In genomic region chr9:91351361-91351760, GRCm38 (mm10) we compare ENCODE assay signal across 14 mouse cellular contexts. TPM values are rescaled to one million over a fixed set of nuclear protein-coding genes. Genes with fewer than 3 reads are reported as not detected.
DNase-seq lines count a peak whose midpoint lies in the region; ATAC-seq and TF ChIP-seq lines count a peak whose summit lies in the region.
"Had no signal": no experiment of that assay in that cellular context is flagged by ENCODE, and none has a peak within 500 bp of the region (broad histone marks: within the 10 kb centered on the region; RNA-seq: fewer than 3 reads in every experiment).

No protein-coding gene starts in this region.

- no peak overlapping the region for H3K27ac ChIP-seq in intestine, embryonic 14.5 days (ENCODE audit: low read depth)
- no peak overlapping the region for H3K27ac ChIP-seq in intestine, postnatal 0 days (ENCODE audit: low read depth, low read length)
- peak overlapping the region; percentile 84 for H3K27ac ChIP-seq in forebrain, embryonic 12.5 days
- H3K27ac ChIP-seq in hindbrain, embryonic 16.5 days (ENCODE audit: low read depth, low read length), result peak overlapping the region; percentile 69
- H3K27ac ChIP-seq in neural tube, embryonic 14.5 days (ENCODE audit: low read depth, low read length), result peak overlapping the region; percentile 1; the same call in 1 of the 2 replicates
- H3K27ac ChIP-seq: heart, embryonic 13.5 days; stomach, postnatal 0 days had no signal

- no peaks in the 10 kb centered on the region for H3K4me1 ChIP-seq in intestine, embryonic 14.5 days (replicated peaks; ENCODE audit: control insufficient read depth, insufficient read depth, low read length)
- no peaks in the 10 kb centered on the region; the same call in 1 of the 2 replicates for H3K4me1 ChIP-seq in intestine, postnatal 0 days (replicated peaks; ENCODE audit: control insufficient read depth, insufficient read depth, low read length)
- H3K4me1 ChIP-seq in forebrain, embryonic 12.5 days, result peaks cover 28% of the 10 kb centered on the region
- H3K4me1 ChIP-seq in hindbrain, embryonic 16.5 days (ENCODE audit: control insufficient read depth, insufficient read depth, low read depth, low read length), result peaks cover 3% of the 10 kb centered on the region; the same call in 1 of the 2 replicates
- peaks cover 9% of the 10 kb centered on the region; the same call in 1 of the 2 replicates for H3K4me1 ChIP-seq in neural tube, embryonic 14.5 days (ENCODE audit: control insufficient read depth, insufficient read depth, low read length)

- no peaks in the 10 kb centered on the region for H3K9me3 ChIP-seq in intestine, embryonic 14.5 days (ENCODE audit: control insufficient read depth, low read length)
- no peaks in the 10 kb centered on the region for H3K9me3 ChIP-seq in intestine, postnatal 0 days (ENCODE audit: control insufficient read depth)
- no peaks in the 10 kb centered on the region for H3K9me3 ChIP-seq in forebrain, embryonic 12.5 days
- H3K9me3 ChIP-seq in hindbrain, embryonic 16.5 days (ENCODE audit: control insufficient read depth, low read length), result no peaks in the 10 kb centered on the region
- H3K9me3 ChIP-seq in neural tube, embryonic 14.5 days (ENCODE audit: control insufficient read depth, low read length), result no peaks in the 10 kb centered on the region
- H3K9me3 ChIP-seq: heart, embryonic 13.5 days had no signal

- H3K4me2 ChIP-seq in intestine, embryonic 14.5 days (ENCODE audit: low read length), result no peak overlapping the region
- H3K4me2 ChIP-seq in intestine, postnatal 0 days (replicated peaks; ENCODE audit: low read depth), result no peak overlapping the region
- H3K4me2 ChIP-seq in forebrain, embryonic 12.5 days, result peak overlapping the region; percentile 55
- H3K4me2 ChIP-seq in hindbrain, embryonic 16.5 days (ENCODE audit: low read length), result peak overlapping the region; percentile 49
- peak overlapping the region; percentile 47 for H3K4me2 ChIP-seq in neural tube, embryonic 14.5 days (ENCODE audit: low read depth, low read length)
- H3K4me2 ChIP-seq: heart, embryonic 13.5 days had no signal

- no peaks in the 10 kb centered on the region for H3K36me3 ChIP-seq in intestine, embryonic 14.5 days (ENCODE audit: control insufficient read depth, insufficient read depth, low read length)
- H3K36me3 ChIP-seq in intestine, postnatal 0 days (ENCODE audit: control insufficient read depth, insufficient read depth), result no peaks in the 10 kb centered on the region
- no peaks in the 10 kb centered on the region for H3K36me3 ChIP-seq in forebrain, embryonic 12.5 days (replicated peaks)
- no peaks in the 10 kb centered on the region for H3K36me3 ChIP-seq in hindbrain, embryonic 16.5 days (ENCODE audit: control insufficient read depth, insufficient read depth, low read length)
- no peaks in the 10 kb centered on the region for H3K36me3 ChIP-seq in neural tube, embryonic 14.5 days (ENCODE audit: control insufficient read depth, insufficient read depth, low read length)
- H3K36me3 ChIP-seq: heart, embryonic 13.5 days had no signal

- H3K4me3 ChIP-seq in intestine, embryonic 14.5 days (ENCODE audit: low read depth, low read length), result no peak overlapping the region
- H3K4me3 ChIP-seq in intestine, postnatal 0 days (ENCODE audit: low read depth, low read length), result no peak overlapping the region
- H3K4me3 ChIP-seq in forebrain, embryonic 12.5 days (replicated peaks), result peak overlapping the region; percentile 34
- H3K4me3 ChIP-seq in hindbrain, embryonic 16.5 days (ENCODE audit: low read length), result peak overlapping the region; percentile 32
- H3K4me3 ChIP-seq in neural tube, embryonic 14.5 days (ENCODE audit: low read depth, low read length), result peak overlapping the region; percentile 18; the same call in 1 of the 2 replicates

- H3K27me3 ChIP-seq in intestine, embryonic 14.5 days (replicated peaks; ENCODE audit: control insufficient read depth, insufficient read depth, low read length), result peaks cover 84% of the 10 kb centered on the region
- H3K27me3 ChIP-seq in intestine, postnatal 0 days (replicated peaks; ENCODE audit: control insufficient read depth, insufficient read depth, low read length), result peaks cover 75% of the 10 kb centered on the region
- peaks cover 52% of the 10 kb centered on the region for H3K27me3 ChIP-seq in forebrain, embryonic 12.5 days
- H3K27me3 ChIP-seq in hindbrain, embryonic 16.5 days (replicated peaks; ENCODE audit: control insufficient read depth, insufficient read depth, low read length), result peaks cover 18% of the 10 kb centered on the region
- H3K27me3 ChIP-seq in neural tube, embryonic 14.5 days (ENCODE audit: control insufficient read depth, insufficient read depth, low read length), result peaks cover 11% of the 10 kb centered on the region

- H3K9ac ChIP-seq in intestine, embryonic 14.5 days (ENCODE audit: low read length), result no peak overlapping the region
- no peak overlapping the region for H3K9ac ChIP-seq in intestine, postnatal 0 days (ENCODE audit: low read depth, low read length)
- peak overlapping the region; percentile 56 for H3K9ac ChIP-seq in forebrain, embryonic 12.5 days
- H3K9ac ChIP-seq in hindbrain, embryonic 16.5 days (ENCODE audit: low read depth, low read length), result peak overlapping the region; percentile 13; the same call in 1 of the 2 replicates
- no peak overlapping the region for H3K9ac ChIP-seq in neural tube, embryonic 14.5 days (replicated peaks; ENCODE audit: low read depth, low read length)
- H3K9ac ChIP-seq: heart, embryonic 13.5 days; liver, postnatal 0 days had no signal

- no peak for TF ChIP-seq CTCF in intestine, postnatal 0 days (IDR thresholded peaks at IDR 0.05; ENCODE audit: low read depth)

- 2% methylated on average over 5 of the region's 5 CpGs for WGBS in intestine, embryonic 14.5 days
- 7% methylated on average over 5 of the region's 5 CpGs for WGBS in intestine, postnatal 0 days
- 5% methylated on average over 5 of the region's 5 CpGs for WGBS in forebrain, embryonic 12.5 days
- 8% methylated on average over 5 of the region's 5 CpGs for whole genome bisulfite sequencing in hindbrain, embryonic 16.5 days
- whole genome bisulfite sequencing in neural tube, embryonic 14.5 days, result 8% methylated on average over 5 of the region's 5 CpGs

- DNase-seq in intestine, embryonic 14.5 days (ENCODE audit: low spot score), result peak; percentile 52
- no peak for DNase-seq in kidney, postnatal 36 days
- no peak for DNase-seq in layer of hippocampus, adult 9-11 months
- DNase-seq in lung, postnatal 14 days, result no peak
- DNase-seq: gastrocnemius, postnatal 36 days; kidney, adult 11 months; liver, postnatal 0 days had no signal

- no peak for ATAC-seq in intestine, embryonic 14.5 days (replicated peaks; ENCODE audit: low FRiP score, low TSS enrichment, low read depth)
- ATAC-seq in intestine, postnatal 0 days, result no peak
- no peak for ATAC-seq in forebrain, embryonic 12.5 days (ENCODE audit: low FRiP score)
- no peak for ATAC-seq in hindbrain, embryonic 16.5 days
- ATAC-seq in neural tube, embryonic 14.5 days (ENCODE audit: low read depth), result no peak
- ATAC-seq: liver, postnatal 0 days had no signal

RNA-seq across cellular contexts. Expression of gene Zic4, which starts 10.9 kb away (rescaled TPM):
- polyA plus RNA-seq in intestine, embryonic 14.5 days (2014; fragmentation: Nextera tagmentation; extraction: Ambion mirVana), result not detected in 2 replicates
- polyA plus RNA-seq in intestine, postnatal 0 days (2015; fragmentation: Nextera tagmentation; extraction: Ambion mirVana), result not detected in 2 replicates
- 56.4 and 60.5 TPM in 2 replicates for polyA plus RNA-seq in forebrain, embryonic 12.5 days (2016; fragmentation: Nextera tagmentation; extraction: Ambion mirVana)
- polyA plus RNA-seq in hindbrain, embryonic 16.5 days (2015; fragmentation: Nextera tagmentation; extraction: Ambion mirVana), result 62.4 and 67.4 TPM in 2 replicates
- polyA plus RNA-seq in neural tube, embryonic 14.5 days (2014; fragmentation: Nextera tagmentation; extraction: Ambion mirVana), result 46.7 and 50.5 TPM in 2 replicates
- polyA plus RNA-seq: heart, embryonic 13.5 days; liver, postnatal 0 days; small intestine, adult 2 months; stomach, postnatal 0 days had no signal

RNA-seq across cellular contexts. Expression of gene Zic1, which starts 14.2 kb away (rescaled TPM):
- polyA plus RNA-seq in intestine, embryonic 14.5 days (2014; fragmentation: Nextera tagmentation; extraction: Ambion mirVana), result not detected in 2 replicates
- not detected in 2 replicates for polyA plus RNA-seq in intestine, postnatal 0 days (2015; fragmentation: Nextera tagmentation; extraction: Ambion mirVana)
- 13.9 and 14.4 TPM in 2 replicates for polyA plus RNA-seq in forebrain, embryonic 12.5 days (2016; fragmentation: Nextera tagmentation; extraction: Ambion mirVana)
- polyA plus RNA-seq in hindbrain, embryonic 16.5 days (2015; fragmentation: Nextera tagmentation; extraction: Ambion mirVana), result 11.4 and 14.6 TPM in 2 replicates
- polyA plus RNA-seq in neural tube, embryonic 14.5 days (2014; fragmentation: Nextera tagmentation; extraction: Ambion mirVana), result 28.7 and 30.5 TPM in 2 replicates
- polyA plus RNA-seq: heart, embryonic 13.5 days; liver, postnatal 0 days; small intestine, adult 2 months; stomach, postnatal 0 days had no signal

Comparison
In these comparisons a context has a peak if more than half of its experiments do, and no peak if none do; other contexts are left out.
1. H3K27ac ChIP-seq: peak in forebrain, embryonic 12.5 days (single experiment), hindbrain, embryonic 16.5 days (single experiment) and neural tube, embryonic 14.5 days (single experiment); none in intestine, embryonic 14.5 days (single experiment) and intestine, postnatal 0 days (single experiment).
2. H3K4me2 ChIP-seq: peak in forebrain, embryonic 12.5 days (single experiment), hindbrain, embryonic 16.5 days (single experiment) and neural tube, embryonic 14.5 days (single experiment); none in intestine, embryonic 14.5 days (single experiment) and intestine, postnatal 0 days (single experiment).
3. H3K4me3 ChIP-seq: peak in forebrain, embryonic 12.5 days (single experiment), hindbrain, embryonic 16.5 days (single experiment) and neural tube, embryonic 14.5 days (single experiment); none in intestine, embryonic 14.5 days (single experiment) and intestine, postnatal 0 days (single experiment).
4. H3K9ac ChIP-seq: peak in forebrain, embryonic 12.5 days (single experiment) and hindbrain, embryonic 16.5 days (single experiment); none in intestine, embryonic 14.5 days (single experiment), intestine, postnatal 0 days (single experiment) and neural tube, embryonic 14.5 days (single experiment).
5. RNA of gene Zic4, which starts 10.9 kb away (polyA plus RNA-seq): 62.4 to 67.4 TPM in hindbrain, embryonic 16.5 days, 56.4 to 60.5 TPM in forebrain, embryonic 12.5 days and 46.7 to 50.5 TPM in neural tube, embryonic 14.5 days; not detected in intestine, embryonic 14.5 days and not detected in intestine, postnatal 0 days; every median in the first group is over 10 times any median in the second.
6. RNA of gene Zic1, which starts 14.2 kb away (polyA plus RNA-seq): 28.7 to 30.5 TPM in neural tube, embryonic 14.5 days, 11.4 to 14.6 TPM in hindbrain, embryonic 16.5 days and 13.9 to 14.4 TPM in forebrain, embryonic 12.5 days; not detected in intestine, embryonic 14.5 days and not detected in intestine, postnatal 0 days; every median in the first group is over 10 times any median in the second.